Mouse (Mus musculus): ENCODE measurements around the gene Zfp119b. TPM values are rescaled to one million over a fixed set of nuclear protein-coding genes. Genes with fewer than 3 reads are reported as not detected.

Zfp119b gene
- polyA plus RNA-seq, 1 experiment from 2014 or later: 5.7 TPM

- Histone ChIP-seq H3K4me2 (no peak overlapping the region), H3K36me3 (peaks cover 78% of the 10 kb centered on the region), H3K9ac (no peak overlapping the region), H3K27ac (peak overlapping the region; percentile 32; the same call in 1 of the 2 replicates), H3K4me1 (peaks cover 22% of the 10 kb centered on the region), H3K4me3 (replicated peaks) (no peak overlapping the region), H3K27me3 (no peaks in the 10 kb centered on the region), H3K9me3 (replicated peaks) (no peaks in the 10 kb centered on the region)
- WGBS: 83% methylated on average over 9 of the region's 9 CpGs
- no peak for ATAC-seq (replicated peaks; ENCODE audit: low FRiP score)
These were observed 15.7 kb upstream of the Zfp119b start for GRCm38 (mm10) chr17:55964996-55965395.

- H3K9ac ChIP-seq: no peak overlapping the region
- H3K27ac ChIP-seq: no peak overlapping the region
- H3K4me1 ChIP-seq: peaks cover 22% of the 10 kb centered on the region
- H3K9me3 ChIP-seq (replicated peaks): no peaks in the 10 kb centered on the region
- H3K27me3 ChIP-seq: no peaks in the 10 kb centered on the region
- WGBS: 91% methylated on average over 10 of the region's 10 CpGs
- H3K4me3 ChIP-seq (replicated peaks): no peak overlapping the region
- H3K36me3 ChIP-seq: peaks cover 78% of the 10 kb centered on the region
- no peak for ATAC-seq (replicated peaks; ENCODE audit: low FRiP score)
- no peak overlapping the region for H3K4me2 ChIP-seq
These were observed 15.2 kb upstream of the Zfp119b start for GRCm38 (mm10) chr17:55964496-55964895.

- WGBS: 84% methylated on average over 14 of the region's 14 CpGs
- H3K27ac ChIP-seq: no peak overlapping the region
- H3K4me1 ChIP-seq: peaks cover 21% of the 10 kb centered on the region
- peaks cover 76% of the 10 kb centered on the region for H3K36me3 ChIP-seq
- no peak for ATAC-seq (replicated peaks; ENCODE audit: low FRiP score)
- H3K9me3 ChIP-seq (replicated peaks): no peaks in the 10 kb centered on the region
- no peaks in the 10 kb centered on the region for H3K27me3 ChIP-seq
- H3K4me3 ChIP-seq (replicated peaks): no peak overlapping the region
- no peak overlapping the region for H3K9ac ChIP-seq
- H3K4me2 ChIP-seq: no peak overlapping the region
These were observed 13.9 kb upstream of the Zfp119b start for GRCm38 (mm10) chr17:55963171-55963570.

- H3K27ac ChIP-seq: no peak overlapping the region
- no peak overlapping the region for H3K4me3 ChIP-seq (replicated peaks)
- no peak overlapping the region for H3K4me2 ChIP-seq
- peaks cover 31% of the 10 kb centered on the region for H3K4me1 ChIP-seq
- H3K36me3 ChIP-seq: peaks cover 60% of the 10 kb centered on the region
- 96% methylated on average over 7 of the region's 7 CpGs for WGBS
- H3K27me3 ChIP-seq: no peaks in the 10 kb centered on the region
- ATAC-seq (replicated peaks; ENCODE audit: low FRiP score): no peak
- no peak overlapping the region for H3K9ac ChIP-seq
- H3K9me3 ChIP-seq (replicated peaks): no peaks in the 10 kb centered on the region
These were observed 12.3 kb upstream of the Zfp119b start for GRCm38 (mm10) chr17:55961631-55962030.

- no peak overlapping the region for H3K4me3 ChIP-seq (replicated peaks)
- H3K9ac ChIP-seq: no peak overlapping the region
- no peaks in the 10 kb centered on the region for H3K9me3 ChIP-seq (replicated peaks)
- H3K27ac ChIP-seq: no peak overlapping the region
- ATAC-seq (replicated peaks; ENCODE audit: low FRiP score): no peak
- 0 out of 2 replicates have a peak, but pooled peaks cover 2% of the 10 kb centered on the region for H3K27me3 ChIP-seq
- no peak overlapping the region for H3K4me2 ChIP-seq
- peaks cover 39% of the 10 kb centered on the region for H3K4me1 ChIP-seq
- peaks cover 52% of the 10 kb centered on the region for H3K36me3 ChIP-seq
These were observed 11.5 kb upstream of the Zfp119b start for GRCm38 (mm10) chr17:55960791-55961190.

- H3K4me2 ChIP-seq: peak overlapping the region; percentile 68
- H3K4me3 ChIP-seq (replicated peaks): peak overlapping the region; percentile 59
- peak overlapping the region; percentile 98 for H3K27ac ChIP-seq
- peaks cover 7% of the 10 kb centered on the region; the same call in 1 of the 2 replicates for H3K27me3 ChIP-seq
- WGBS: 73% methylated on average over 10 of the region's 10 CpGs
- peaks cover 46% of the 10 kb centered on the region for H3K36me3 ChIP-seq
- H3K9me3 ChIP-seq (replicated peaks): no peaks in the 10 kb centered on the region
- ATAC-seq (replicated peaks; ENCODE audit: low FRiP score): no peak
- peaks cover 38% of the 10 kb centered on the region for H3K4me1 ChIP-seq
- peak overlapping the region; percentile 46 for H3K9ac ChIP-seq
These were observed 10.8 kb upstream of the Zfp119b start for GRCm38 (mm10) chr17:55959946-55960740.

GRCm38 (mm10) chr17:55958918-55959728 is 9.8 kb upstream of the Zfp119b start, which contains the start of gene Yju2:
TSS of gene Yju2 (plus strand) at chr17:55959099.
- H3K4me2 ChIP-seq: peak within 1 kb of the TSS; percentile 68
- peak within 1 kb of the TSS; percentile 59 for H3K4me3 ChIP-seq (replicated peaks)
- peaks cover 36% of the 10 kb centered on the region for H3K36me3 ChIP-seq
- H3K9me3 ChIP-seq (replicated peaks): no peaks in the 10 kb centered on the region
- ATAC-seq (replicated peaks; ENCODE audit: low FRiP score): peak; percentile 93
- H3K9ac ChIP-seq: peak within 1 kb of the TSS; percentile 46
- WGBS: under 1% methylated on average over 44 of the region's 46 CpGs
- peak within 1 kb of the TSS; percentile 98 for H3K27ac ChIP-seq
- H3K27me3 ChIP-seq: peaks cover 17% of the 10 kb centered on the region
- H3K4me1 ChIP-seq: peaks cover 36% of the 10 kb centered on the region

GRCm38 (mm10) chr17:55958584-55958886 is 9.2 kb upstream of the Zfp119b start:
- Histone ChIP-seq H3K4me3 (replicated peaks) (peak overlapping the region; percentile 59), H3K4me1 (peaks cover 36% of the 10 kb centered on the region), H3K27me3 (peaks cover 21% of the 10 kb centered on the region), H3K27ac (peak overlapping the region; percentile 98), H3K9me3 (replicated peaks) (no peaks in the 10 kb centered on the region), H3K36me3 (peaks cover 30% of the 10 kb centered on the region), H3K4me2 (peak overlapping the region; percentile 68), H3K9ac (peak overlapping the region; percentile 46)
- WGBS: 24% methylated on average over 2 of the region's 2 CpGs
- ATAC-seq (replicated peaks; ENCODE audit: low FRiP score): no peak

- Histone ChIP-seq H3K4me1 (peaks cover 36% of the 10 kb centered on the region), H3K4me2 (peak overlapping the region; percentile 68), H3K4me3 (replicated peaks) (peak overlapping the region; percentile 59), H3K27ac (peak overlapping the region; percentile 98), H3K27me3 (peaks cover 21% of the 10 kb centered on the region), H3K36me3 (peaks cover 24% of the 10 kb centered on the region), H3K9me3 (replicated peaks) (no peaks in the 10 kb centered on the region), H3K9ac (peak overlapping the region; percentile 46)
- 70% methylated on average over 13 of the region's 13 CpGs for WGBS
- ATAC-seq (replicated peaks; ENCODE audit: low FRiP score): no peak
These were observed 8.7 kb upstream of the Zfp119b start for GRCm38 (mm10) chr17:55957726-55958583.

- WGBS: 12% methylated on average over 9 of the region's 9 CpGs
- no peak overlapping the region for H3K4me3 ChIP-seq (replicated peaks)
- H3K27me3 ChIP-seq: peaks cover 21% of the 10 kb centered on the region
- H3K4me2 ChIP-seq: peak overlapping the region; percentile 86; the same call in 1 of the 2 replicates
- peaks cover 36% of the 10 kb centered on the region for H3K4me1 ChIP-seq
- H3K9ac ChIP-seq: no peak overlapping the region
- H3K27ac ChIP-seq: no peak overlapping the region; the same call in 1 of the 2 replicates
- H3K36me3 ChIP-seq: peaks cover 18% of the 10 kb centered on the region
- H3K9me3 ChIP-seq (replicated peaks): no peaks in the 10 kb centered on the region
- 0 out of 2 replicates have a peak, but pooled peaks have one; percentile 28 for ATAC-seq (replicated peaks; ENCODE audit: low FRiP score)
These were observed 7.9 kb upstream of the Zfp119b start for GRCm38 (mm10) chr17:55957168-55957567.

GRCm38 (mm10) chr17:55956591-55956990 is 7.3 kb upstream of the Zfp119b start:
- peak overlapping the region; percentile 86 for H3K4me2 ChIP-seq
- WGBS: 35% methylated on average over 6 of the region's 6 CpGs
- no peaks in the 10 kb centered on the region for H3K9me3 ChIP-seq (replicated peaks)
- peak overlapping the region; percentile 21; the same call in 1 of the 2 replicates for H3K9ac ChIP-seq
- H3K27me3 ChIP-seq: peaks cover 21% of the 10 kb centered on the region
- peaks cover 36% of the 10 kb centered on the region for H3K4me1 ChIP-seq
- peaks cover 13% of the 10 kb centered on the region for H3K36me3 ChIP-seq
- H3K4me3 ChIP-seq (replicated peaks): peak overlapping the region; percentile 53
- H3K27ac ChIP-seq: peak overlapping the region; percentile 50
- no peak for ATAC-seq (replicated peaks; ENCODE audit: low FRiP score)

Measured in kidney, embryonic 15.5 days (tissue).